Mouse (Mus musculus) spleen, postnatal 14 days (tissue): ENCODE results near the gene Vsx1.
A peak's percentile ranks its signal among the peaks of the same experiment; 100 is the strongest.

Experiments
- DNase-seq, 2 experiments: peaks; one replicate each; pipeline ENCODE4 v3.0.0; 2021 to 2022; ENCODE audit warnings: low spot score in 2 of 2

Gene Vsx1

DNA sequence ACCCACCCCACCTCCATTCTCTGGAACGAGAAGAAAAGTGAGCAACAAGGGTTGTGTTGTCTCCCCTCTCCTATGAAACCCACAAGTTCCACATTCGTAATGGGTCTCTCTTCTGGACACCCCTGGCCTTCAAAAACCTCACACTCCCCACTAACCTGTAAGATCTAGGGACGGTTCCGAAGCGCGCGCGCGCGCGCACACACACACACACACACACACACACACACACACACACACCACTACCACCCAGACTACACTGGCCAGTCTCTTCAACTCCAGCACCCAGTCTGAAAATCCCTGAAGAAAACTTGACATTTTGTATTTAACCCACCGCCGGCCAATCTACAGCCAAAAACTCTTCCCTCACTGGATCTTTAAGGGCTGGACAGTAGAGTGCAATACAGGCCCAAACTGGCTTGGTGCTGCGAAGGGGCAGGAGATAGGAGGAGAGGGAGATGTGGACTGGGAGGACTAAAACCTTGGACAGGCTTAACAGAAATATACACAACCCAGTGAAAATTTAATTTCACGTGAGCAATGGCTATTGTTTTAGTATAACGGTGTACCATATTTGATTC lies at the start of gene Vsx1:
Vsx1 (minus strand) TSS at position 138 of the 578 bp plus-strand sequence.
- DNase-seq, result no peak

GRCm38 (mm10) chr2:150737881-150738280 lies 48.7 kb upstream of the Vsx1 start:
- DNase-seq, result no peak

DNA sequence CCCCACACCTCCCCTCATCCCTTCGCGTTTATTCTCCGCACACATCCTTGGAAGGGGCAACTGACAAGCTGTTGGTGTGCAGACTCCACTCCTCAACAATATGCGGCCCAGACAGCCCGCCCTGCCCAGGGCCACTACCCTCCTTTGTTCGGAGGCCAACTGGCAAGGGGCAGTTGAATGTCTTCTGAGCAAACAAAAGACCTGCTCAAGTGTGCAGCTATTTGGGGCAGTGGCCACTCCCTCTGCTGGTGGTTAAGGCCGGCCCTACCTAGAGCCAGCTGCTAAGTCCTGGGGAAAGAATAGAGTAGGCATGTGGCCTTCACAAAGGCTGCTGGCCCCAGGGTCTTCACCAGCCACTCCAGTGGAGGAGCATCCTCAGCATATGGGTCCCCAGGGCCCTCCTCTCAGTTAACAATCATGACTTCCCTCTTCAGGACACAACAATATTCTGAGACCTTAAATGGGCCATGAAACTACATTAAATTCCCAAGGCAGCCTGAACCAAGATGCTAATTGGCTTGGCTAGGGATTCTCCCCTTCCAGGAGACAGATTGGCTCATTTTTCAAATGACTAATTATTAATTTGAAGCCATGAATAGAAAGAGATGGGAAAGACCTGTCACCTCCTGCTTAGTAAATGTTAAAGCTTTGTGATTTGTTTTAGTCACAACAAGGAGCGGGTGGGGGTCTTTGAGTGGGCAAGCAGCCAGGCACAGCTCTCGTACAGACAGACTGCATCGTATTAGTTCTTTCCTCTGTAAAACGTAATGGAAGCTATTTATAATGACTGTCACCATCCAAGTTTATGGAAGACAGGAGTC lies 46.8 kb upstream of the Vsx1 start:
- no peak for DNase-seq

DNA sequence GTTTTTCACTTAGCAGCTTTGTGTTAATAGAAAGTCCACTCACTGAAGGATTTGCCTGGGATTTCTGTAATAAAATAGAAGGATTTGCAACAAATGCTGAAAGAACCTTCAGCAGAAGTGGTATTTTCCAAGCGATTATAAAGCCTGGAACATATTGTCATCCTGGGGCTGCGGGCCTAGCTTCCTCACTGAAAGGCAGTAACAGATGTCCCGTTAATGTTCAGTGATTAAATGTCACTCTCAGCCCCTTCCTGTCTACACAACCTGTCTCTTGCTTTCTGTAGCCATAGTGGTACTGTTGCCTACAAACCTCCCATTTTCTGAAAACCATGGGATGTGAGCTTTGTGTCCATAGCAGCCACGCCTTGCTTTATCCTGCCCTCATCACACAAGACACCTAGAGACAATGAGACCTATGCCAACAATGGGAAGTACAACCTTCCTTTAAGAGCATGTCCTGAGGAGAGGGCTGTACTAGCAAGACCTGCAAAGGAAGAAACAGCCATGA lies 23.1 kb upstream of the Vsx1 start:
- DNase-seq, result no peak

- DNase-seq, result no peak
Observed at GRCm38 (mm10) chr2:150691481-150692170, 2.5 kb upstream of the Vsx1 start.

DNA sequence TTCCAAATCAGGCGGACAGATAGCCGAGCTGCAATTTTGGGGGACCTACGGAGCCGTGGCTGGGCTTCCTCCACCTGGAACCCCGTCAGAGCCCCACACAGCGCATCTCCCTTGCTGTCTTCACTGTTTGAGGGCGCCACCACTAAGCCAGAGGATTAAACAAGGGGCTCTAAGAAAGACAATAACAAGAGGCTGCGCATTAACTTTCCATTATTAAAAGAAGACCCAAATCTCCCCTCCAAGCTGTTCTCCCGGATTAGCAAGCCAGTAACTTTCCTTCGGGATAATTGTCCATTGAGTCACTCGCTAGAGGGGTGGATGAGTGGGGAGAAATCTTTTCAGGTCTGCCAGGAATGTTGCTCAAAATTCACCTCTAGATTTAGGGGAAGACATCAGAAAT lies 1.1 kb upstream of the Vsx1 start:
- no peak for DNase-seq

GRCm38 (mm10) chr2:150688541-150689186 lies 496 bp downstream of the Vsx1 start:
- no peak for DNase-seq

GRCm38 (mm10) chr2:150687871-150688540 lies 1.2 kb downstream of the Vsx1 start:
- no peak for DNase-seq

DNA sequence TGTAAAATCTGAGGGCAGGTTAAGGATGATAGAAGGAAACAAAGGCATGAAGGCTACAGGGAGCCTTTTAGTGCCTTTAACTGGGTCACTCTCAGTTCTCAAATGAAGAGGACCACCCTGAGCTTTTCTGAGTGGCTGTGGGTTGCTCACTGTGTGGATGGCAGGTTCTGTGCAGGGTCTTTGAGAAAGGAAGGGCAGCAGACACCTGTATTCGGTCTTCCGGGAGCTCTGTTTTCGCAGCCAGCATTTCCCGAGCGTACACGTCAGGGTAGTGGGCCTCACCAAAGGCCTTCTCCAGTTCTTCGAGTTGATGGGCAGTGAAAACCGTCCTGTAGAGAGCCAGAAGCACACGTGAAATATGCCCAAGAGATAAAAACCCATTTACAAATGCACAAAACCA lies 3.8 kb downstream of the Vsx1 start:
- DNase-seq, result no peak

GRCm38 (mm10) chr2:150684451-150684850 lies 4.7 kb downstream of the Vsx1 start:
- DNase-seq, result no peak

- DNase-seq, result no peak
Observed at GRCm38 (mm10) chr2:150681581-150681980, 7.6 kb downstream of the Vsx1 start.

DNA sequence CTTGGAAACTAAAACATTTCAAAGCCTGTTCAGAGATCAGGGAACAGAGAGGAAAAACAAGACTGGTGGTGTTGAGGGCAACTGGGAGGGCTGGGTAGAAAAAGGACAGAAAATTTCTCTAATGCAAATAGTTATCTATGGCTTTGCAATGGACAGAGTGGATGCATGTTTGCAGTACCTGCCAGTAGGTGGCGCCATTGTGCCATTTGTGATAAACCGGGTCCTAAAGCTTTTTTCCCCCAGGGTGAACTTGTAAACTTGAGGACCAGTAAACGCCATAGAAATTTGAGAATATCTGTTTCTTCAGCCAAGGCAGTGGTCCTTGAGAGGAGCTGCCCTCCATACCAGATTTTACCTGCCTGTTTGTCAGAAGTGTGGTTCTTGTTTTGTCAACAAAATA lies 10.8 kb downstream of the Vsx1 start:
- peak; percentile 48 to 71 for DNase-seq

GRCm38 (mm10) chr2:150675525-150675924 lies 13.6 kb downstream of the Vsx1 start:
- DNase-seq, result no peak

DNA sequence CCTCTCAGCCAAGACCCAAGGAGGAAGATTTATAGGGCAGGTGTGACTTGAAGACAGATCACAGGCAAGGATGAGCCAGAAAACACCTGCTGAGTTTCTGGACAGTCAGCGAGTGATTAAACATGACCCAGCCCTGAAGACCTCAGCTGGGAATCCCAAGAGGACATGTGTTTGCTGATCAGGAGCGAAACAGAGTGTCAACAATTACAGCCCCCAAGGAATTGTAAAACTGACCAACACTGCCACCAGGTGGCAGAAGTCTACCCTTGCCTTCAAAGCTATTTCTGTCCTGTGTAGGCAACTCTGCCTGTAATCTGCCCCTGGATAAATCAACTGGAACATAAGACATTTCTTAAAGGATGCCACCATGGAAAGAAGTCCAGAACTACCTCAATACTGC lies 14.3 kb downstream of the Vsx1 start:
- peak; percentile 33 to 64 for DNase-seq

- DNase-seq, result peak; percentile 24 to 37
Observed at GRCm38 (mm10) chr2:150673929-150674328, 15.2 kb downstream of the Vsx1 start.

DNA sequence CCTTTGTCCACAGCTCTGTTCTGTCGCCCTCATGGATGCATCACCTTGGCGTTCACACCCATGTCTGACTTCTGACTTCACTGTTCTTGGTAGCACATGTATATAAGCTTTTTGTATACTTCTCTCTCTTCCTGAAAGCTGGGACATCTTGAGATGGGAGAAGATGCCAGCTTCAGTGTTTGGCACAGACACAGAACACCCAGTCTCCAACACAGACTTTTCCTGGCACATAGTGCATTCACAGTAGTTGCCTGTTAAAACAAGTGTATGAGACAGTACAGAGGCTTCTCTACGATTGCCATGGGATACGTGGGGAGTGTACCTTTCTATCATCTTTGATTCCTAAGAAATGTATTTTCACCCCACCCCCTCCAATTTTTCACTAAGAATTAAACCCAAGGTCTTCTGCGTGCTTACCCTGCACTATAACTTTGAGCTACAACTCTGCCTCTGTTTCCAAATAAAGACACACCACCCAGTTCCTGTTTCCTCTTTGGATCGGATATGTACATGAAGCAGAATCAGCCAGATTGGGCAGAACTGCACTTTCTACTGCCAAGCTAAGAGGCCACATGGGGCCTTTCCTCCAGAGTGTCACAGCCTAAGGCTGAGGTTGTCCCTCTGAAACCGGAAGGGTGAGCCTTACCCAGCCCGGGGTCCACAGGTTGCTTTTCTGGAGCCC lies 17.4 kb downstream of the Vsx1 start:
- no peak for DNase-seq

GRCm38 (mm10) chr2:150670926-150671325 lies 18.2 kb downstream of the Vsx1 start:
- DNase-seq, result no peak

DNA sequence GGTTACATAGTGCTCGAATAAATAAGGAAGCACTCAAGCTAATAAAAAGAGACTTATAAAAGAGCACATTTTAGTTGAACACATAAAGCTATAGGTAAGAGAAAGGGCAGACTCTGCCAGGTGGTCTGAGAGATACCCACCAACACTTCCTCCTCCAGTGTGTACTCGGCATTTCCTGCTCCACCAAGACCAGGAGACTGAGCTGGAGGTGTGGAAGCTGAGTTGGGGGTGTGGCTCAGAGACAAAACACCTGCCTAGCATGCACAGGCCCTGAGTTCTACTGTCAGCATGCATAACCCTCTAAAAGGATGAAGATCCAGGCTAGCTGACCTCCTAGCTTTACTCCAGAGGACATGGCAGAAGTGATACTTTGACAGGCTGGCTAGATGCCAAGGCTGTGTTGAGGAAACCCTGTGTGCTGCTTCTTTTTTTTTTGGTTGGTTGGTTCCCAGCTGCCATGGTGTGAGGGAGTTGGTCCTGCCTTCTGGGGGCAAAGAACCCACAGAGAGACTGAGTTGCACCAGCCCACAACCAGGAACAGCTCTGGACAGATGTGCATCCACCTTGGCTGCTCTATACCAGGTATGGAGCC lies 19.6 kb downstream of the Vsx1 start:
- DNase-seq, result peak; percentile 20 to 54

- no peak for DNase-seq
Observed at GRCm38 (mm10) chr2:150668956-150669355, 20.2 kb downstream of the Vsx1 start.
